Mouse (Mus musculus): ENCODE results near the gene Mtmr11. TPM values are rescaled to one million over a fixed set of nuclear protein-coding genes. Genes with fewer than 3 reads are reported as not detected.

Gene Mtmr11
- polyA plus RNA-seq, 1 experiment from 2014 or later: 11.8 TPM

DNA sequence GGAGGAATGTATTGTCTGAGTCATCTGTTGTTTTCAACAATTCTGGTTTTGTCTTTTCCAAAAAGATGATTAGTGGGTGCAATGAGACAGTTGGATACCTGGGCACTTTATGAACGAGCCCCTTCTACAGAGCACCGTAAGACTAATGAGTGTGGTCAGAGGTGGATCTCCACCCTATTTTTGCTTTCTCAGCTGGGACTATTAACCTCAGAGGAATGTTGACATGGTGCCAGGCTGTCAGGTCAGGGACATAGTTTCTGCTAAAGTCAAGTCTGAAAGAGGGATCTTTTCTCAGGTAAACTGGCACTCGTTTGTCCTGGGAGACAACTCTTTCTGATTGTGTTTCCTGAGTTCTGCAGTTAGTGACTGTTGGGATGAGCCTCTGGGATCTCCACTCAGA lies 26.8 kb upstream of the Mtmr11 start:
- DNase-seq (no peak), ATAC-seq (ENCODE audit: low FRiP score, low TSS enrichment) (no peak)
- WGBS: 86% methylated on average over 3 of the region's 3 CpGs
- no peak overlapping the region for H3K4me2 ChIP-seq (ENCODE audit: low read length)
- H3K27me3 ChIP-seq (ENCODE audit: control insufficient read depth, insufficient read depth, low read length): no peaks in the 10 kb centered on the region
- H3K9me3 ChIP-seq (ENCODE audit: control insufficient read depth, low read length): no peaks in the 10 kb centered on the region
- H3K27ac ChIP-seq (replicated peaks; ENCODE audit: low read depth, low read length): no peak overlapping the region
- H3K9ac ChIP-seq (replicated peaks; ENCODE audit: low read length): no peak overlapping the region
- H3K4me1 ChIP-seq (ENCODE audit: control insufficient read depth, insufficient read depth, low read length): no peaks in the 10 kb centered on the region
- H3K4me3 ChIP-seq (replicated peaks; ENCODE audit: low read depth, low read length): no peak overlapping the region
- 0 out of 2 replicates have a peak, but pooled peaks cover 7% of the 10 kb centered on the region for H3K36me3 ChIP-seq (ENCODE audit: control insufficient read depth, insufficient read depth, low read length)

DNA sequence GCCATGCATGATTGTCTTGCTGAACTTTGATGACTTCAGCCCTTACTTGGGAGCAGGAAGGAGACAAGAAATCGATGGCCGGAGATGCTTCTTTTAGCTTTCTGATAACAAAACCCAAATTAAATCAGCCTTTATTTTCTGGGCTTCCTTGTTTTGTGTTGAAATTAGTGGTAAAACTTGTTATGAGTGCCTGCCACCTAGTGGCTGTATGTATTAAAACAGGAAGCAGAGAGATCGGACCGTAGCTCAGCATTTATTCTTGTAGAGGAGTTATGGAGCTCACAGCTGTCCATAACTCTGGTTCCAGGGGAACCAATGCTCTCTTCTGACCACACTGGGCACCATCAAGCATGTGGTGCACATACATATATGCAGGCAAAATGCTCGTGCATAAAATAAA lies 13.9 kb upstream of the Mtmr11 start:
- DNase-seq (peak; percentile 87), ATAC-seq (ENCODE audit: low FRiP score, low TSS enrichment) (no peak)
- H3K36me3 ChIP-seq (ENCODE audit: control insufficient read depth, insufficient read depth, low read length): peaks cover 36% of the 10 kb centered on the region
- no peak overlapping the region for H3K4me3 ChIP-seq (replicated peaks; ENCODE audit: low read depth, low read length)
- no peaks in the 10 kb centered on the region for H3K4me1 ChIP-seq (ENCODE audit: control insufficient read depth, insufficient read depth, low read length)
- H3K4me2 ChIP-seq (ENCODE audit: low read length): no peak overlapping the region
- no peak overlapping the region for H3K9ac ChIP-seq (replicated peaks; ENCODE audit: low read length)
- WGBS: 17% methylated on average over 5 of the region's 5 CpGs
- no peaks in the 10 kb centered on the region for H3K9me3 ChIP-seq (ENCODE audit: control insufficient read depth, low read length)
- no peak overlapping the region for H3K27ac ChIP-seq (replicated peaks; ENCODE audit: low read depth, low read length)
- no peaks in the 10 kb centered on the region for H3K27me3 ChIP-seq (ENCODE audit: control insufficient read depth, insufficient read depth, low read length)

DNA sequence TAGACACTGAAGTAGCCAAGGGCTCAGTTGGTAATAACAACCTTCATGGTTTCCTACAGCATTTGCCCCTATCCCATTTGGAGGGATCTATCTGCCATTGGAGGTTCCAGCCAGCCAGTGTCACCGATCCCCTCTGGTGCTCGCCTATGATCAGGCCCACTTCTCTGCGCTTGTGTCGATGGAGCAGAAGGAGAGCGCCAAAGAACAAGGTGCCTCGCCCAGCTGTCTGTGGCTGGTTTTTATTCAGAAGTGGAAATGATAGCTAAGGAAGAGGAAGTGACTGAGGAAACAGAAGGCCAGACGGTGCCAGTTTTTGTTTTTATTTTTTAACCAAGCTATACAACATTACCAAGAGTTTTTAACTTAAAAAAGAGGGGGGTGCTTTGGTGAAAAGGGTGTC lies 10.0 kb upstream of the Mtmr11 start:
- no peak overlapping the region for H3K4me3 ChIP-seq (replicated peaks; ENCODE audit: low read depth, low read length)
- ATAC-seq (ENCODE audit: low FRiP score, low TSS enrichment) (no peak), DNase-seq (no peak)
- H3K9ac ChIP-seq (replicated peaks; ENCODE audit: low read length): no peak overlapping the region
- no peaks in the 10 kb centered on the region for H3K27me3 ChIP-seq (ENCODE audit: control insufficient read depth, insufficient read depth, low read length)
- H3K4me1 ChIP-seq (ENCODE audit: control insufficient read depth, insufficient read depth, low read length): no peaks in the 10 kb centered on the region
- no peaks in the 10 kb centered on the region for H3K9me3 ChIP-seq (ENCODE audit: control insufficient read depth, low read length)
- H3K4me2 ChIP-seq (ENCODE audit: low read length): no peak overlapping the region
- H3K36me3 ChIP-seq (ENCODE audit: control insufficient read depth, insufficient read depth, low read length): peaks cover 50% of the 10 kb centered on the region
- WGBS: 91% methylated on average over 7 of the region's 7 CpGs
- H3K27ac ChIP-seq (replicated peaks; ENCODE audit: low read depth, low read length): no peak overlapping the region

DNA sequence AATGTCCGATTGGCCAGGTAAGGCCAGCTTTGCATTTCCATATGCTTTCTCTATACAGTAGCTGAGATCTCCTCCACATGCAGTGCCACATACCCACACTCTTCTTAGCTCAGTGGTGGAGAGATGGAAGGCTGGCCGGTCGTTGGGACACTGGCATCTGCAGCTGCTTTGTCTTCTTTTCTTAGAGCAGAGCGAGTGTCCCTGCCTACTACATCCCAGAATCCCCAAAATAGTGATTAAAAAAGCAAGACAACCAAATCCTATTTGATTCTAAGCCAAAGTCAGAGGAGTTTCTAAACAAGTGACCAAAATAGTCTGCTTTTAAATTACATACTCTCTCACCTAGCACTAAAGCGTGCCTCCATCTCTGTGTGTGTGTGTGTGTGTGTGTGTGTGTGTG lies 9.2 kb upstream of the Mtmr11 start:
- WGBS: 97% methylated on average over 5 of the region's 5 CpGs
- DNase-seq: no peak
- peaks cover 50% of the 10 kb centered on the region for H3K36me3 ChIP-seq (ENCODE audit: control insufficient read depth, insufficient read depth, low read length)
- ATAC-seq (ENCODE audit: low FRiP score, low TSS enrichment): no peak
- H3K27me3 ChIP-seq (ENCODE audit: control insufficient read depth, insufficient read depth, low read length): no peaks in the 10 kb centered on the region
- no peak overlapping the region for H3K4me2 ChIP-seq (ENCODE audit: low read length)
- no peaks in the 10 kb centered on the region for H3K4me1 ChIP-seq (ENCODE audit: control insufficient read depth, insufficient read depth, low read length)
- no peak overlapping the region for H3K27ac ChIP-seq (replicated peaks; ENCODE audit: low read depth, low read length)
- no peaks in the 10 kb centered on the region for H3K9me3 ChIP-seq (ENCODE audit: control insufficient read depth, low read length)
- H3K9ac ChIP-seq (replicated peaks; ENCODE audit: low read length): no peak overlapping the region
- H3K4me3 ChIP-seq (replicated peaks; ENCODE audit: low read depth, low read length): no peak overlapping the region

DNA sequence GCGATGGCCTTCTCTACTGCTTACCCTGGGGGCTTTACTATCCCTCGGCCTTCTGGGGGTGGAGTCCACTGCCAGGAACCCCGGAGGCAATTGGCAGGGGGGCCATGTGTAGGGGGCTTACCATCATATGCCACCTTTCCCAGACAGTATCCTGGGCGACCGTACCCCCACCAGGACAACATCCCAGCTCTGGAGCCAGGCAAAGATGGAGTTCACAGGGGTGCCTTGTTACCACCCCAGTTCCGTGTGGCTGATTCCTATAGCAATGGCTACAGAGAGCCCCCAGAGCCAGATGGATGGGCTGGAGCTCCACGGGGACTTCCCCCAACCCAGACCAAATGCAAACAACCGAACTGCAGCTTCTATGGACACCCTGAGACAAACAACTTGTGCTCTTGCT lies 6.3 kb upstream of the Mtmr11 start:
- Histone ChIP-seq H3K4me3 (replicated peaks; ENCODE audit: low read depth, low read length) (no peak overlapping the region), H3K4me2 (ENCODE audit: low read length) (no peak overlapping the region), H3K9me3 (ENCODE audit: control insufficient read depth, low read length) (no peaks in the 10 kb centered on the region), H3K27me3 (ENCODE audit: control insufficient read depth, insufficient read depth, low read length) (no peaks in the 10 kb centered on the region), H3K9ac (replicated peaks; ENCODE audit: low read length) (no peak overlapping the region), H3K27ac (replicated peaks; ENCODE audit: low read depth, low read length) (no peak overlapping the region), H3K36me3 (ENCODE audit: control insufficient read depth, insufficient read depth, low read length) (peaks cover 50% of the 10 kb centered on the region), H3K4me1 (ENCODE audit: control insufficient read depth, insufficient read depth, low read length) (peaks cover 3% of the 10 kb centered on the region; the same call in 1 of the 2 replicates)
- 87% methylated on average over 8 of the region's 8 CpGs for WGBS
- DNase-seq: no peak
- no peak for ATAC-seq (ENCODE audit: low FRiP score, low TSS enrichment)

DNA sequence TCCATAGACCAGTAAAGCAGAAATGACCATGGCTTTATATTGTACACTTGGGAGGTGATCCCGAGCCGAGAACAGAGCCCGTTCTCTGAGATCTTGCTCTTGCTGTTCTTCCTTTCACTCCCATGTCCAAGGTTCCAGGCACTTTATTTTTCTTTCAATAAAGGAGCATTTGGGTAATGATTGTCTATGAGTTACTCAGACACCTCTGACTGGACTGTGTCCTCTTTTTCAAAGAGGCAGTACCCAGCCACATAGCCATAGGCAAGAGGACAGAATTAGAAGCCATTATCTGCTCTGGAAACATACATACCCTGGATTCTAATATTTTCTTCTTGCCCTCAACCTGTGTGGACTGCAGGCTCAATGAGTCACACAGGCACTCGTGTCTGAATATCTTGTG lies 2.0 kb upstream of the Mtmr11 start:
- 85% methylated on average over 4 of the region's 4 CpGs for WGBS
- no peak overlapping the region for H3K4me3 ChIP-seq (replicated peaks; ENCODE audit: low read depth, low read length)
- ATAC-seq (ENCODE audit: low FRiP score, low TSS enrichment): no peak
- no peak overlapping the region for H3K9ac ChIP-seq (replicated peaks; ENCODE audit: low read length)
- peaks cover 12% of the 10 kb centered on the region for H3K36me3 ChIP-seq (ENCODE audit: control insufficient read depth, insufficient read depth, low read length)
- no peak overlapping the region for H3K4me2 ChIP-seq (ENCODE audit: low read length)
- H3K4me1 ChIP-seq (ENCODE audit: control insufficient read depth, insufficient read depth, low read length): peaks cover 10% of the 10 kb centered on the region
- no peak for DNase-seq
- H3K27ac ChIP-seq (replicated peaks; ENCODE audit: low read depth, low read length): no peak overlapping the region
- no peaks in the 10 kb centered on the region for H3K27me3 ChIP-seq (ENCODE audit: control insufficient read depth, insufficient read depth, low read length)
- no peaks in the 10 kb centered on the region for H3K9me3 ChIP-seq (ENCODE audit: control insufficient read depth, low read length)

DNA sequence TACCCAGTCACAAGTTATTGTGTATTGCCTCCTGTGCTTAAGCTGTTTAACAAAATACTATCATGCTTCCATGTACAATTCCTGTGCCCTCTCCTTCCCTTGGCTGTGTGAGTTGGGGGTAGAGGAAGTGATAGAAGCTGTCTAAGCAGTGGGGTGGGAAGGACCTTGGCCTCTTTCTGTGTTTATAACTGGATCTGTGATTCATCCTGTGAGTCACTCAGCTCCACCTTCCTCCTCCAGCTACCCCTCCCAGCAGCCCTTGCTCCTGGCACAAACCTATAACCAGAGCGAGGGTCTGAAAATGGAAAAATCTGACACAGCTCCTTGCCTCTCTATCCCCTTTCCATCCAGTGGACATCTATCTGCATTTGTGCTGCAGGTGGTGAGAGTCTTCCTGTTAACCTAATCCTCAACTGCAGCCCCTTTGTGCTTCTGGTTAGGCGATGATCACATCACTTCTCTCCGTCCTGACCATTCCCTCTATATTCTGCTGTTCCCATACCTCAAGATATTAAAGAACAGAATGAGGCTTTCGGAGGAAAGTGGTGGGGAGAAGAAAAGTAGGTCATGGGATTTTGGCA lies 1.5 kb upstream of the Mtmr11 start:
- peaks cover 10% of the 10 kb centered on the region for H3K4me1 ChIP-seq (ENCODE audit: control insufficient read depth, insufficient read depth, low read length)
- H3K9me3 ChIP-seq (ENCODE audit: control insufficient read depth, low read length): no peaks in the 10 kb centered on the region
- ATAC-seq (ENCODE audit: low FRiP score, low TSS enrichment) (no peak), DNase-seq (no peak)
- H3K4me2 ChIP-seq (ENCODE audit: low read length): peak overlapping the region; percentile 78
- peaks cover 7% of the 10 kb centered on the region for H3K36me3 ChIP-seq (ENCODE audit: control insufficient read depth, insufficient read depth, low read length)
- no peak overlapping the region; the same call in 1 of the 2 replicates for H3K4me3 ChIP-seq (replicated peaks; ENCODE audit: low read depth, low read length)
- 57% methylated on average over 4 of the region's 4 CpGs for WGBS
- H3K27ac ChIP-seq (replicated peaks; ENCODE audit: low read depth, low read length): no peak overlapping the region
- H3K27me3 ChIP-seq (ENCODE audit: control insufficient read depth, insufficient read depth, low read length): no peaks in the 10 kb centered on the region
- no peak overlapping the region; the same call in 1 of the 2 replicates for H3K9ac ChIP-seq (replicated peaks; ENCODE audit: low read length)

DNA sequence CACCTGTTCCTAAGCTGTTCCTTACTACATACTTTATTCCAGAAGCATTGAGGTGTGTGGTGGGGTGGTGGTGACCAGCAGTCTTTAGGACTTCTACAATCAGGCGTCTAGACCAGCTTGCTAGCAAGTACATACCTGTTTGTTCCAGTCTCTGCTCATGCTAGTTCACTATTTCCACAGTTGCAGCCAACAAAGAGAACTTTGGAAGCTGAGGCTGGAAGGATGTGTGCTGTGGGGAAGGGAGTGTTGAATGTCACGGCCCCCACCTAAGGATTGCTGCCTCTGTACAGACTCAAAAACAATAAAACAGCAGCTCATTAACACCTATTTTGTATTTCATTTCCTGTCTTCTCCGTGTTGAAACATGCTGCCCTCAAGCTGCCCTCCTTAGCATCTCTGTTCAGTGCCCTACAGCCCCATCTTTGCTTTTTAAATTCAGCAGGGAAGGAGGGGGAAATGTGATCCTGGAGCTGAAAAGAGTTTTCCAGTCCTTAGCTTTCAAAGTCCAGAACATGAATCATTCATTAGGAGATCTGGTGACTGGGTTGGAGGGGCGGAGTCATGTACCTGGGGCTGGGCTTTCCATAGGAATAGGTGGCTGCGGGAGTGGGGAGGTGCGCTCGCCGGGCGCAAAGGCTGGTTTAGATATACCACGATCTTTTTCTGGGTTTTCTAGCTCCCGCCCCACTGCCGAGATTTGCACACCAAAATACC lies 844 bp upstream of the Mtmr11 start:
- ATAC-seq (ENCODE audit: low FRiP score, low TSS enrichment) (peak; percentile 77), DNase-seq (peak; percentile 79)
- Histone ChIP-seq H3K4me2 (ENCODE audit: low read length) (peak overlapping the region; percentile 78), H3K4me1 (ENCODE audit: control insufficient read depth, insufficient read depth, low read length) (peaks cover 10% of the 10 kb centered on the region), H3K4me3 (replicated peaks; ENCODE audit: low read depth, low read length) (peak overlapping the region; percentile 32), H3K36me3 (ENCODE audit: control insufficient read depth, insufficient read depth, low read length) (peaks cover under 1% of the 10 kb centered on the region), H3K27me3 (ENCODE audit: control insufficient read depth, insufficient read depth, low read length) (no peaks in the 10 kb centered on the region), H3K9me3 (ENCODE audit: control insufficient read depth, low read length) (no peaks in the 10 kb centered on the region), H3K27ac (replicated peaks; ENCODE audit: low read depth, low read length) (peak overlapping the region; percentile 53; the same call in 1 of the 2 replicates), H3K9ac (replicated peaks; ENCODE audit: low read length) (peak overlapping the region; percentile 50)
- WGBS: 2% methylated on average over 12 of the region's 12 CpGs

DNA sequence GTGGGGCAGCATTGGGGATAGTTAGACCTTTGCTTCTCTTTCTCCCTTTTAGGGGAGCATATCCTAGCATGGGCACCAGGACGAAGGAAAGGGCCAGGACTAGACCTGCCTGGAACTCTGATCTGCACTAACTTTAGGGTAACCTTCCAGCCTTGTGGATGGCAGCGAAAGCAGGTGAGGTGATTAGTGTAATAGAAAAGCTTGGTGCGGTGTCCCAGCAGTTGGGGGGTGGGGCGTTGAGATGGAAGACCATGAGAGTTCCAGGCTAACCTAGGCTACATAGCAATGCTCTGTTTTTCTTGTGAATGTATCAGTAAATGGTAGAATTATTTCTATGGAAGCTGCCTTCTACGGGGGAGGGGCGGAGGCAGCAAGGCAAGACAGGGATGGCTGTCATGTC lies 1.2 kb downstream of the Mtmr11 start:
- H3K27me3 ChIP-seq (ENCODE audit: control insufficient read depth, insufficient read depth, low read length): no peaks in the 10 kb centered on the region
- no peak overlapping the region for H3K27ac ChIP-seq (replicated peaks; ENCODE audit: low read depth, low read length)
- H3K36me3 ChIP-seq (ENCODE audit: control insufficient read depth, insufficient read depth, low read length): no peaks in the 10 kb centered on the region
- H3K4me3 ChIP-seq (replicated peaks; ENCODE audit: low read depth, low read length): no peak overlapping the region
- no peak for DNase-seq
- H3K4me1 ChIP-seq (ENCODE audit: control insufficient read depth, insufficient read depth, low read length): peaks cover 10% of the 10 kb centered on the region
- H3K4me2 ChIP-seq (ENCODE audit: low read length): no peak overlapping the region
- no peak overlapping the region for H3K9ac ChIP-seq (replicated peaks; ENCODE audit: low read length)
- no peak for ATAC-seq (ENCODE audit: low FRiP score, low TSS enrichment)
- 90% methylated on average over 6 of the region's 6 CpGs for WGBS
- H3K9me3 ChIP-seq (ENCODE audit: control insufficient read depth, low read length): no peaks in the 10 kb centered on the region

Measured in midbrain, embryonic 14.5 days (tissue).